8 mouse cellular contexts compared by ENCODE assay signal in genomic region chr5:112227354-112227753, GRCm38 (mm10). TPM values are rescaled to one million over a fixed set of nuclear protein-coding genes. Genes with fewer than 3 reads are reported as not detected.
DNase-seq lines count a peak whose midpoint lies in the region; ATAC-seq lines count a peak whose summit lies in the region.

No protein-coding gene starts in this region.

- no peaks in the 10 kb centered on the region for H3K36me3 ChIP-seq in intestine, embryonic 16.5 days (ENCODE audit: control insufficient read depth, insufficient read depth, low read length)
- H3K36me3 ChIP-seq in midbrain, embryonic 14.5 days (ENCODE audit: control insufficient read depth, insufficient read depth, low read length), result peaks cover 27% of the 10 kb centered on the region

- H3K9me3 ChIP-seq in intestine, embryonic 16.5 days (ENCODE audit: control insufficient read depth, low read length), result no peaks in the 10 kb centered on the region
- H3K9me3 ChIP-seq in midbrain, embryonic 14.5 days (ENCODE audit: control insufficient read depth, low read length), result no peaks in the 10 kb centered on the region

- H3K4me3 ChIP-seq in intestine, embryonic 16.5 days (ENCODE audit: low read length), result peak overlapping the region; percentile 30
- H3K4me3 ChIP-seq in midbrain, embryonic 14.5 days (replicated peaks; ENCODE audit: low read depth, low read length), result peak overlapping the region; percentile 89

- peak; percentile 50 for DNase-seq in embryo, embryonic 11 days
- DNase-seq in embryo, embryonic 10 days (ENCODE audit: low spot score), result no peak
- DNase-seq in urinary bladder, postnatal 14 days (ENCODE audit: low spot score), result peak; percentile 38
- no peak for DNase-seq in urinary bladder, postnatal 4 days (ENCODE audit: low spot score in 2 of 2)
- DNase-seq in midbrain, embryonic 14.5 days, result peak; percentile 74
- no peak for DNase-seq in spleen, adult 18-20 months
- DNase-seq in Muller cell, postnatal 12 days (ENCODE audit: inconsistent ontology term), result no peak

- peaks cover 45% of the 10 kb centered on the region for H3K27me3 ChIP-seq in intestine, embryonic 16.5 days (replicated peaks; ENCODE audit: control insufficient read depth, insufficient read depth, low read length)
- no peaks in the 10 kb centered on the region for H3K27me3 ChIP-seq in midbrain, embryonic 14.5 days (ENCODE audit: control insufficient read depth, insufficient read depth, low read length)

- no peak overlapping the region for H3K27ac ChIP-seq in intestine, embryonic 16.5 days (ENCODE audit: low read length)
- H3K27ac ChIP-seq in midbrain, embryonic 14.5 days (replicated peaks; ENCODE audit: low read depth, low read length), result peak overlapping the region; percentile 99

- peak; percentile 49; the same call in 1 of the 2 replicates for ATAC-seq in intestine, embryonic 16.5 days
- ATAC-seq in midbrain, embryonic 14.5 days (ENCODE audit: low FRiP score, low TSS enrichment), result peak; percentile 13; the same call in 1 of the 2 replicates

- peak overlapping the region; percentile 47 for H3K9ac ChIP-seq in intestine, embryonic 16.5 days (ENCODE audit: low read depth, low read length)
- peak overlapping the region; percentile 99 for H3K9ac ChIP-seq in midbrain, embryonic 14.5 days (replicated peaks; ENCODE audit: low read length)

- peak overlapping the region; percentile 46 for H3K4me2 ChIP-seq in intestine, embryonic 16.5 days (ENCODE audit: low read depth, low read length)
- peak overlapping the region; percentile 96 for H3K4me2 ChIP-seq in midbrain, embryonic 14.5 days (ENCODE audit: low read length)

- H3K4me1 ChIP-seq in intestine, embryonic 16.5 days (ENCODE audit: control insufficient read depth, insufficient read depth, low read length), result peaks cover 13% of the 10 kb centered on the region
- H3K4me1 ChIP-seq in midbrain, embryonic 14.5 days (ENCODE audit: control insufficient read depth, insufficient read depth, low read length), result peaks cover 40% of the 10 kb centered on the region

- WGBS in intestine, embryonic 16.5 days, result 1% methylated on average over 30 of the region's 30 CpGs
- under 1% methylated on average over 30 of the region's 30 CpGs for WGBS in midbrain, embryonic 14.5 days

RNA-seq across cellular contexts. Expression of gene Cryba4, which starts 25.0 kb away (rescaled TPM):
- 1.3 and 1.5 TPM in 2 replicates for polyA plus RNA-seq in intestine, embryonic 16.5 days (2015; fragmentation: Nextera tagmentation; extraction: Ambion mirVana)
- polyA plus RNA-seq in midbrain, embryonic 14.5 days (2014; fragmentation: Nextera tagmentation; extraction: Ambion mirVana), result 0.93 and 1.2 TPM in 2 replicates

RNA-seq across cellular contexts. Expression of gene Crybb1, which starts 28.3 kb away (rescaled TPM):
- polyA plus RNA-seq in intestine, embryonic 16.5 days (2015; fragmentation: Nextera tagmentation; extraction: Ambion mirVana), result 2.7 and 2.9 TPM in 2 replicates
- 1.9 and 3.8 TPM in 2 replicates for polyA plus RNA-seq in midbrain, embryonic 14.5 days (2014; fragmentation: Nextera tagmentation; extraction: Ambion mirVana)

RNA-seq across cellular contexts. Expression of gene Tpst2, which starts 49.1 kb away (rescaled TPM):
- polyA plus RNA-seq in intestine, embryonic 16.5 days (2015; fragmentation: Nextera tagmentation; extraction: Ambion mirVana), result 47.4 and 52.0 TPM in 2 replicates
- polyA plus RNA-seq in midbrain, embryonic 14.5 days (2014; fragmentation: Nextera tagmentation; extraction: Ambion mirVana), result 24.7 and 26.4 TPM in 2 replicates

Comparison
In these comparisons a context has a peak if more than half of its experiments do, and no peak if none do; other contexts are left out.
1. DNase-seq: peak in embryo, embryonic 11 days (single experiment), urinary bladder, postnatal 14 days (single experiment) and midbrain, embryonic 14.5 days (single experiment); none in embryo, embryonic 10 days (single experiment), urinary bladder, postnatal 4 days (0 of 2), spleen, adult 18-20 months (0 of 2) and Muller cell, postnatal 12 days (single experiment).